Mouse (Mus musculus): ENCODE data around the gene Slc25a26. TPM values are rescaled to one million over a fixed set of nuclear protein-coding genes. Genes with fewer than 3 reads are reported as not detected.

The Slc25a26 gene
- polyA plus RNA-seq, 1 experiment from 2014 or later = 11.7 TPM

- H3K4me3 ChIP-seq (ENCODE audit: low read length) = no peak overlapping the region
- H3K27ac ChIP-seq (ENCODE audit: low read length) = no peak overlapping the region
- H3K4me1 ChIP-seq (ENCODE audit: insufficient read depth, low read length) = no peaks in the 10 kb centered on the region
- ATAC-seq (ENCODE audit: low FRiP score, low TSS enrichment) = no peak
- no peaks in the 10 kb centered on the region for H3K36me3 ChIP-seq (ENCODE audit: insufficient read depth, low read length)
- WGBS = 36% methylated on average over 2 of the region's 2 CpGs
- H3K27me3 ChIP-seq (ENCODE audit: insufficient read depth, low read length) = no peaks in the 10 kb centered on the region
- H3K4me2 ChIP-seq (replicated peaks; ENCODE audit: low read depth, low read length) = no peak overlapping the region
- no peaks in the 10 kb centered on the region for H3K9me3 ChIP-seq (ENCODE audit: low read length)
- no peak overlapping the region for H3K9ac ChIP-seq (replicated peaks; ENCODE audit: low read length)
These were observed 24.2 kb downstream of the Slc25a26 start for GRCm38 (mm10) chr6:94524335-94524734.

- WGBS = 73% methylated on average over 7 of the region's 7 CpGs
- no peak for ATAC-seq (ENCODE audit: low FRiP score, low TSS enrichment)
- Histone ChIP-seq H3K9ac (replicated peaks; ENCODE audit: low read length) (no peak overlapping the region), H3K4me2 (replicated peaks; ENCODE audit: low read depth, low read length) (no peak overlapping the region), H3K36me3 (ENCODE audit: insufficient read depth, low read length) (0 out of 2 replicates have a peak, but pooled peaks cover 2% of the 10 kb centered on the region), H3K4me1 (ENCODE audit: insufficient read depth, low read length) (no peaks in the 10 kb centered on the region), H3K9me3 (ENCODE audit: low read length) (no peaks in the 10 kb centered on the region), H3K27me3 (ENCODE audit: insufficient read depth, low read length) (no peaks in the 10 kb centered on the region), H3K4me3 (ENCODE audit: low read length) (no peak overlapping the region), H3K27ac (ENCODE audit: low read length) (no peak overlapping the region)
These were observed 30.6 kb downstream of the Slc25a26 start for GRCm38 (mm10) chr6:94530756-94531155.

- Histone ChIP-seq H3K4me1 (ENCODE audit: insufficient read depth, low read length) (no peaks in the 10 kb centered on the region), H3K36me3 (ENCODE audit: insufficient read depth, low read length) (0 out of 2 replicates have a peak, but pooled peaks cover 3% of the 10 kb centered on the region), H3K9ac (replicated peaks; ENCODE audit: low read length) (no peak overlapping the region), H3K9me3 (ENCODE audit: low read length) (no peaks in the 10 kb centered on the region), H3K4me3 (ENCODE audit: low read length) (no peak overlapping the region), H3K27ac (ENCODE audit: low read length) (no peak overlapping the region), H3K4me2 (replicated peaks; ENCODE audit: low read depth, low read length) (no peak overlapping the region), H3K27me3 (ENCODE audit: insufficient read depth, low read length) (no peaks in the 10 kb centered on the region)
- no peak for ATAC-seq (ENCODE audit: low FRiP score, low TSS enrichment)
- WGBS = 83% methylated on average over 4 of the region's 4 CpGs
These were observed 32.0 kb downstream of the Slc25a26 start for GRCm38 (mm10) chr6:94532086-94532485.

- WGBS = 70% methylated on average over 8 of the region's 8 CpGs
- no peak overlapping the region for H3K27ac ChIP-seq (ENCODE audit: low read length)
- 0 out of 2 replicates have a peak, but pooled peaks cover 3% of the 10 kb centered on the region for H3K36me3 ChIP-seq (ENCODE audit: insufficient read depth, low read length)
- no peaks in the 10 kb centered on the region for H3K9me3 ChIP-seq (ENCODE audit: low read length)
- H3K27me3 ChIP-seq (ENCODE audit: insufficient read depth, low read length) = no peaks in the 10 kb centered on the region
- no peaks in the 10 kb centered on the region for H3K4me1 ChIP-seq (ENCODE audit: insufficient read depth, low read length)
- no peak for ATAC-seq (ENCODE audit: low FRiP score, low TSS enrichment)
- H3K9ac ChIP-seq (replicated peaks; ENCODE audit: low read length) = no peak overlapping the region
- no peak overlapping the region for H3K4me3 ChIP-seq (ENCODE audit: low read length)
- no peak overlapping the region for H3K4me2 ChIP-seq (replicated peaks; ENCODE audit: low read depth, low read length)
These were observed 36.3 kb downstream of the Slc25a26 start for GRCm38 (mm10) chr6:94536478-94536877.

- Histone ChIP-seq H3K27ac (ENCODE audit: low read length) (no peak overlapping the region), H3K4me3 (ENCODE audit: low read length) (no peak overlapping the region), H3K4me1 (ENCODE audit: insufficient read depth, low read length) (no peaks in the 10 kb centered on the region), H3K36me3 (ENCODE audit: insufficient read depth, low read length) (0 out of 2 replicates have a peak, but pooled peaks cover 3% of the 10 kb centered on the region), H3K4me2 (replicated peaks; ENCODE audit: low read depth, low read length) (no peak overlapping the region), H3K9me3 (ENCODE audit: low read length) (no peaks in the 10 kb centered on the region), H3K27me3 (ENCODE audit: insufficient read depth, low read length) (no peaks in the 10 kb centered on the region), H3K9ac (replicated peaks; ENCODE audit: low read length) (no peak overlapping the region)
- ATAC-seq (ENCODE audit: low FRiP score, low TSS enrichment) = no peak
- 69% methylated on average over 1 of the region's 1 CpGs for WGBS
These were observed 37.5 kb downstream of the Slc25a26 start for GRCm38 (mm10) chr6:94537652-94538051.

GRCm38 (mm10) chr6:94540090-94540489 is 40.0 kb downstream of the Slc25a26 start:
- Histone ChIP-seq H3K36me3 (ENCODE audit: insufficient read depth, low read length) (0 out of 2 replicates have a peak, but pooled peaks cover 3% of the 10 kb centered on the region), H3K27ac (ENCODE audit: low read length) (no peak overlapping the region), H3K27me3 (ENCODE audit: insufficient read depth, low read length) (no peaks in the 10 kb centered on the region), H3K4me3 (ENCODE audit: low read length) (no peak overlapping the region), H3K9ac (replicated peaks; ENCODE audit: low read length) (no peak overlapping the region), H3K9me3 (ENCODE audit: low read length) (no peaks in the 10 kb centered on the region), H3K4me2 (replicated peaks; ENCODE audit: low read depth, low read length) (no peak overlapping the region), H3K4me1 (ENCODE audit: insufficient read depth, low read length) (no peaks in the 10 kb centered on the region)
- ATAC-seq (ENCODE audit: low FRiP score, low TSS enrichment) = no peak
- 76% methylated on average over 3 of the region's 3 CpGs for WGBS

- WGBS = 58% methylated on average over 4 of the region's 4 CpGs
- no peak for ATAC-seq (ENCODE audit: low FRiP score, low TSS enrichment)
- H3K4me3 ChIP-seq (ENCODE audit: low read length) = no peak overlapping the region
- H3K4me2 ChIP-seq (replicated peaks; ENCODE audit: low read depth, low read length) = no peak overlapping the region
- 0 out of 2 replicates have a peak, but pooled peaks cover 2% of the 10 kb centered on the region for H3K36me3 ChIP-seq (ENCODE audit: insufficient read depth, low read length)
- no peak overlapping the region for H3K9ac ChIP-seq (replicated peaks; ENCODE audit: low read length)
- H3K4me1 ChIP-seq (ENCODE audit: insufficient read depth, low read length) = no peaks in the 10 kb centered on the region
- H3K27me3 ChIP-seq (ENCODE audit: insufficient read depth, low read length) = no peaks in the 10 kb centered on the region
- no peaks in the 10 kb centered on the region for H3K9me3 ChIP-seq (ENCODE audit: low read length)
- no peak overlapping the region for H3K27ac ChIP-seq (ENCODE audit: low read length)
These were observed 40.5 kb downstream of the Slc25a26 start for GRCm38 (mm10) chr6:94540615-94541014.

GRCm38 (mm10) chr6:94541133-94541532 is 41.0 kb downstream of the Slc25a26 start:
- H3K4me1 ChIP-seq (ENCODE audit: insufficient read depth, low read length) = no peaks in the 10 kb centered on the region
- H3K9me3 ChIP-seq (ENCODE audit: low read length) = no peaks in the 10 kb centered on the region
- no peak overlapping the region for H3K4me3 ChIP-seq (ENCODE audit: low read length)
- H3K36me3 ChIP-seq (ENCODE audit: insufficient read depth, low read length) = no peaks in the 10 kb centered on the region
- no peak overlapping the region for H3K9ac ChIP-seq (replicated peaks; ENCODE audit: low read length)
- H3K27ac ChIP-seq (ENCODE audit: low read length) = no peak overlapping the region
- 33% methylated on average over 6 of the region's 6 CpGs for WGBS
- ATAC-seq (ENCODE audit: low FRiP score, low TSS enrichment) = no peak
- no peak overlapping the region for H3K4me2 ChIP-seq (replicated peaks; ENCODE audit: low read depth, low read length)
- no peaks in the 10 kb centered on the region for H3K27me3 ChIP-seq (ENCODE audit: insufficient read depth, low read length)

- no peak overlapping the region for H3K9ac ChIP-seq (replicated peaks; ENCODE audit: low read length)
- H3K27me3 ChIP-seq (ENCODE audit: insufficient read depth, low read length) = no peaks in the 10 kb centered on the region
- H3K4me1 ChIP-seq (ENCODE audit: insufficient read depth, low read length) = no peaks in the 10 kb centered on the region
- no peak for ATAC-seq (ENCODE audit: low FRiP score, low TSS enrichment)
- H3K36me3 ChIP-seq (ENCODE audit: insufficient read depth, low read length) = no peaks in the 10 kb centered on the region
- WGBS = 53% methylated on average over 7 of the region's 7 CpGs
- H3K4me2 ChIP-seq (replicated peaks; ENCODE audit: low read depth, low read length) = no peak overlapping the region
- no peak overlapping the region for H3K27ac ChIP-seq (ENCODE audit: low read length)
- no peak overlapping the region for H3K4me3 ChIP-seq (ENCODE audit: low read length)
- H3K9me3 ChIP-seq (ENCODE audit: low read length) = no peaks in the 10 kb centered on the region
These were observed 41.7 kb downstream of the Slc25a26 start for GRCm38 (mm10) chr6:94541854-94542253.

- no peak overlapping the region for H3K9ac ChIP-seq (replicated peaks; ENCODE audit: low read length)
- no peak for ATAC-seq (ENCODE audit: low FRiP score, low TSS enrichment)
These were observed 44.0 kb downstream of the Slc25a26 start for GRCm38 (mm10) chr6:94543902-94544840.

More at GRCm38 (mm10) chr6:94543902-94544840, 44.0 kb downstream of the Slc25a26 start:
- 39% methylated on average over 5 of the region's 5 CpGs for WGBS
- no peak overlapping the region for H3K4me3 ChIP-seq (ENCODE audit: low read length)
- H3K36me3 ChIP-seq (ENCODE audit: insufficient read depth, low read length) = no peaks in the 10 kb centered on the region
- H3K4me2 ChIP-seq (replicated peaks; ENCODE audit: low read depth, low read length) = no peak overlapping the region
- no peak overlapping the region for H3K27ac ChIP-seq (ENCODE audit: low read length)
- no peaks in the 10 kb centered on the region for H3K9me3 ChIP-seq (ENCODE audit: low read length)
- no peaks in the 10 kb centered on the region for H3K27me3 ChIP-seq (ENCODE audit: insufficient read depth, low read length)
- H3K4me1 ChIP-seq (ENCODE audit: insufficient read depth, low read length) = no peaks in the 10 kb centered on the region
